Mouse (Mus musculus) liver, embryonic 14.5 days (tissue): ENCODE measurements around the gene Clcf1. TPM values are rescaled to one million over a fixed set of nuclear protein-coding genes. Genes with fewer than 3 reads are reported as not detected.

Experiments used
- ATAC-seq: fragments of 200-750 bp; cut with Nextera tagmentation; 2 replicates; pipeline ENCODE4 v1.8.0; 2017; ENCODE audit warnings: moderate number of reproducible peaks, mild to moderate bottlenecking, moderate library complexity; ENCODE audit not compliant: insufficient read depth
- DNase-seq, 3 experiments: peaks; one replicate each; pipeline ENCODE4 v3.0.0-alpha.2; 2012 to 2013; ENCODE audit warnings: low read depth in 3 of 3, low spot score in 3 of 3
- H3K27ac ChIP-seq: fragments of 300-500 bp; sonication (generic); 2 replicates; pipeline ENCODE4 v1.5.1; 2014; ENCODE audit warnings: moderate library complexity, mild to moderate bottlenecking, control low read depth, inconsistent platforms
- H3K27me3 ChIP-seq: fragments of 300-500 bp; sonication (generic); 2 replicates; pipeline ENCODE4 v1.6.1; 2014; ENCODE audit warnings: mild to moderate bottlenecking, low read length, moderate library complexity; ENCODE audit not compliant: control insufficient read depth, insufficient read depth
- H3K36me3 ChIP-seq: fragments of 300-500 bp; sonication (generic); replicated peaks from 2 replicates; pipeline ENCODE4 v1.6.1; 2014; ENCODE audit warnings: low read depth; ENCODE audit not compliant: control insufficient read depth, insufficient read depth
- H3K4me1 ChIP-seq, 2 experiments: fragments of 200-500 bp in 1 of 2; fragments of 300-500 bp in 1 of 2; sonication (generic) in 1 of 2; replicated peaks; 2 replicates each; pipeline ENCODE4 v1.6.1; 2012 to 2014; ENCODE audit warnings: antibody characterized with exemption in 1 of 2, inconsistent platforms in 1 of 2, low read length in 1 of 2; ENCODE audit not compliant: control insufficient read depth in 2 of 2, insufficient read depth in 2 of 2
- H3K4me2 ChIP-seq: fragments of 300-500 bp; sonication (generic); 2 replicates; pipeline ENCODE4 v1.6.1; 2014; ENCODE audit warnings: low read depth, mild to moderate bottlenecking, control low read depth, moderate library complexity
- H3K4me3 ChIP-seq, 2 experiments: fragments of 200-500 bp in 1 of 2; fragments of 300-500 bp in 1 of 2; sonication (generic) in 1 of 2; 2 replicates each; pipeline ENCODE4 v1.5.1; 2012 to 2014; ENCODE audit warnings: low read depth in 2 of 2, low read length in 2 of 2, mild to moderate bottlenecking in 2 of 2, control low read depth in 1 of 2, inconsistent platforms in 1 of 2, moderate library complexity in 1 of 2; ENCODE audit not compliant: insufficient read depth in 1 of 2
- H3K9ac ChIP-seq: fragments of 300-500 bp; sonication (generic); replicated peaks from 2 replicates; pipeline ENCODE4 v1.6.1; 2014; ENCODE audit warnings: mild to moderate bottlenecking, control low read depth, moderate library complexity
- H3K9me3 ChIP-seq: fragments of 300-500 bp; sonication (generic); 2 replicates; pipeline ENCODE4 v1.6.1; 2016; ENCODE audit warnings: low read length, mixed read lengths; ENCODE audit not compliant: control insufficient read depth
- CTCF ChIP-seq: IDR thresholded peaks from 2 replicates; pipeline ENCODE4 v1.5.1; 2016; ENCODE audit warnings: antibody characterized with exemption, low read depth, control low read depth
- EP300 ChIP-seq: IDR thresholded peaks from 2 replicates; pipeline ENCODE4 v1.6.1; 2016; ENCODE audit warnings: antibody characterized with exemption, low read depth
- WGBS: fragments of 180-500 bp; shearing (Covaris S2); extraction: QIAGEN DNeasy Blood & Tissue Kit; methylation state at CpG from one replicate; pipeline ENCODE4 v1.1.7; 2014; ENCODE audit not compliant: insufficient replicate concordance; 5-methylcytosine and 5-hydroxymethylcytosine counted together
- polyA plus RNA-seq, 2 experiments: library from polyadenylated mRNA; depleted of rRNA in 1 of 2; stranded (reverse) in 1 of 2; unstranded in 1 of 2; fragments of >200 nt; fragmentation: Nextera tagmentation in 1 of 2; extraction: Ambion mirVana in 1 of 2; gene quantifications; 2 replicates each; pipeline versions ENCODE4 v1.2.1 to v1.2.3; 2012 to 2014

Gene Clcf1
- polyA plus RNA-seq, 2 experiments = 0.43 to 1.1 TPM

GRCm38 (mm10) chr19:4206971-4207370 is 7.1 kb upstream of the Clcf1 start:
- H3K9ac ChIP-seq = no peak overlapping the region
- no peaks in the 10 kb centered on the region for H3K9me3 ChIP-seq
- no peak overlapping the region for H3K4me2 ChIP-seq
- DNase-seq (no peak), ATAC-seq (peak; percentile 38; the same call in 1 of the 2 replicates)
- H3K27me3 ChIP-seq = peaks cover 8% of the 10 kb centered on the region
- peak; percentile 96 for TF ChIP-seq CTCF
- no peak for TF ChIP-seq EP300
- no peak overlapping the region for H3K27ac ChIP-seq
- no peak overlapping the region for H3K4me3 ChIP-seq
- peaks cover 0 to 7% of the 10 kb centered on the region in 2 experiments; a peak in 3 of 4 replicates for H3K4me1 ChIP-seq
- 5% methylated on average over 2 of the region's 2 CpGs for WGBS
- no peaks in the 10 kb centered on the region for H3K36me3 ChIP-seq

GRCm38 (mm10) chr19:4208563-4208962 is 5.5 kb upstream of the Clcf1 start:
- DNase-seq = no peak
- ATAC-seq = no peak
- WGBS = 57% methylated on average over 5 of the region's 5 CpGs
- peaks cover 23% of the 10 kb centered on the region for H3K27me3 ChIP-seq
- H3K4me2 ChIP-seq = no peak overlapping the region
- H3K9ac ChIP-seq = no peak overlapping the region
- H3K27ac ChIP-seq = no peak overlapping the region
- H3K4me1 ChIP-seq = peaks cover 0 to 3% of the 10 kb centered on the region in 2 experiments; a peak in 1 of 4 replicates
- no peak overlapping the region for H3K4me3 ChIP-seq
- H3K36me3 ChIP-seq = no peaks in the 10 kb centered on the region
- H3K9me3 ChIP-seq = no peaks in the 10 kb centered on the region
- TF ChIP-seq EP300 = no peak
- no peak for TF ChIP-seq CTCF

- DNase-seq = no peak
- Histone ChIP-seq H3K4me3 (no peak overlapping the region), H3K27ac (no peak overlapping the region), H3K4me1 (peaks cover 0 to 8% of the 10 kb centered on the region in 2 experiments; a peak in 2 of 4 replicates), H3K9ac (no peak overlapping the region), H3K4me2 (no peak overlapping the region), H3K27me3 (peaks cover 58% of the 10 kb centered on the region), H3K36me3 (no peaks in the 10 kb centered on the region), H3K9me3 (no peaks in the 10 kb centered on the region)
- 39% methylated on average over 4 of the region's 4 CpGs for WGBS
- no peak for TF ChIP-seq EP300
- TF ChIP-seq CTCF = no peak
- ATAC-seq = no peak
Measured at GRCm38 (mm10) chr19:4211891-4212588, 2.0 kb upstream of the Clcf1 start.

- H3K36me3 ChIP-seq = no peaks in the 10 kb centered on the region
- no peak for TF ChIP-seq CTCF
- no peak for ATAC-seq
- no peak overlapping the region for H3K9ac ChIP-seq
- peaks cover 69% of the 10 kb centered on the region for H3K27me3 ChIP-seq
- no peak overlapping the region for H3K4me3 ChIP-seq
- peaks cover 0 to 8% of the 10 kb centered on the region in 2 experiments; a peak in 2 of 4 replicates for H3K4me1 ChIP-seq
- H3K27ac ChIP-seq = no peak overlapping the region
- H3K9me3 ChIP-seq = no peaks in the 10 kb centered on the region
- 9% methylated on average over 9 of the region's 9 CpGs for WGBS
- H3K4me2 ChIP-seq = peak overlapping the region; percentile 63
- DNase-seq = no peak
Measured at GRCm38 (mm10) chr19:4213524-4213974, 489 bp upstream of the Clcf1 start.

GRCm38 (mm10) chr19:4214771-4215450 is 873 bp downstream of the Clcf1 start:
- H3K9me3 ChIP-seq = no peaks in the 10 kb centered on the region
- peak overlapping the region; percentile 51 to 52 for H3K4me3 ChIP-seq
- H3K4me2 ChIP-seq = peak overlapping the region; percentile 63
- H3K27ac ChIP-seq = no peak overlapping the region
- ATAC-seq (peak; percentile 19; the same call in 1 of the 2 replicates), DNase-seq (no peak)
- peaks cover 0 to 8% of the 10 kb centered on the region in 2 experiments; a peak in 2 of 4 replicates for H3K4me1 ChIP-seq
- peak overlapping the region; percentile 45 for H3K9ac ChIP-seq
- TF ChIP-seq EP300 = no peak
- TF ChIP-seq CTCF = no peak
- peaks cover 69% of the 10 kb centered on the region for H3K27me3 ChIP-seq
- under 1% methylated on average over 72 of the region's 81 CpGs for WGBS
- no peaks in the 10 kb centered on the region for H3K36me3 ChIP-seq
